Mouse (Mus musculus): ENCODE results near the gene Edem3. TPM values are rescaled to one million over a fixed set of nuclear protein-coding genes. Genes with fewer than 3 reads are reported as not detected.

Edem3 gene
- polyA plus RNA-seq, 1 experiment from 2014 or later, result 5.7 TPM

DNA sequence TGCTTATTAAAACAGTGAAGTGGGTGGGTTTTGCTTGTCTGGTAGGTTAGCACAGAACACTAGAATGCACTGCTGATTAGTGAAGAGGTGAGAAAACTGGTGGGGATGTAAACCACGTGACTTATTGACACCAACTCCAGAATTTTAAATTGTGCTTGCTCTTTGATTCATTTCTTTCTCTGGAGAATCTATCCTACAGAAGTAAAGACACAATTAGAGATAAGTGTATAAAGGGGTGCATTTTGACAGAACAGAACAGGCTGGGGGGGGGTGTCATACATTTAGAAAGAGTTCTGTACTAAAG, 1.2 kb downstream of the Edem3 start:
- Histone ChIP-seq H3K36me3 (ENCODE audit: control insufficient read depth, insufficient read depth) (no peaks in the 10 kb centered on the region; the same call in none of the 2 replicates), H3K9me3 (replicated peaks; ENCODE audit: control insufficient read depth, low read length) (no peaks in the 10 kb centered on the region), H3K9ac (ENCODE audit: low read depth, low read length) (peak overlapping the region; percentile 96), H3K4me1 (ENCODE audit: control insufficient read depth, low read depth, low read length) (peaks cover 28% of the 10 kb centered on the region), H3K27me3 (ENCODE audit: control insufficient read depth, insufficient read depth, low read depth, low read length) (no peaks in the 10 kb centered on the region), H3K27ac (ENCODE audit: low read length) (no peak overlapping the region; the same call in none of the 2 replicates), H3K4me3 (ENCODE audit: low read depth, low read length) (peak overlapping the region; percentile 98), H3K4me2 (ENCODE audit: low read depth, low read length) (peak overlapping the region; percentile 97)
- WGBS (ENCODE audit: insufficient replicate concordance), result 6% methylated on average over 1 of the region's 1 CpGs
- ATAC-seq (ENCODE audit: low read depth), result no peak

DNA sequence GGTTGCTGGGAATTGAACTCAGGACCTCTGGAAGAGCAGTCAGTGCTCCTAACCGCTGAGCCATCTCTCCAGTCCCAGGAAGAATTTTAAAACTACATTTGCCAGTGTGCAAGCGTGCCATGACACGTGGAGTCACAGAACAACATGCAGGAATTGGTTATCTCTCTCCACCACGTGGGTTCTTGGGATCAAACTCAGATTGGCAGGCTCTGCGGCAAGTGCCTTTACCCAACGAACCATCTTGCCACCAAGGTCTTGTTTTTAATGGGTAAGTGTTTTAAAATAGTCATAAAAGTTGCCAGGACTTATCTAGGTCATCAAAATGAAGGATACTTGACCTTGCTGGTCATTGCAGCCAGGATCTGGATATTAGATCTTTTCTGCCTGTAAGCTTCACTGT, 3.1 kb downstream of the Edem3 start:
- Histone ChIP-seq H3K27ac (ENCODE audit: low read length) (no peak overlapping the region), H3K4me2 (ENCODE audit: low read depth, low read length) (no peak overlapping the region), H3K9ac (ENCODE audit: low read depth, low read length) (no peak overlapping the region), H3K36me3 (ENCODE audit: control insufficient read depth, insufficient read depth) (no peaks in the 10 kb centered on the region; the same call in none of the 2 replicates), H3K27me3 (ENCODE audit: control insufficient read depth, insufficient read depth, low read depth, low read length) (no peaks in the 10 kb centered on the region), H3K9me3 (replicated peaks; ENCODE audit: control insufficient read depth, low read length) (no peaks in the 10 kb centered on the region), H3K4me1 (ENCODE audit: control insufficient read depth, low read depth, low read length) (peaks cover 28% of the 10 kb centered on the region), H3K4me3 (ENCODE audit: low read depth, low read length) (no peak overlapping the region)
- ATAC-seq (ENCODE audit: low read depth), result no peak
- WGBS (ENCODE audit: insufficient replicate concordance), result 28% methylated on average over 6 of the region's 6 CpGs

DNA sequence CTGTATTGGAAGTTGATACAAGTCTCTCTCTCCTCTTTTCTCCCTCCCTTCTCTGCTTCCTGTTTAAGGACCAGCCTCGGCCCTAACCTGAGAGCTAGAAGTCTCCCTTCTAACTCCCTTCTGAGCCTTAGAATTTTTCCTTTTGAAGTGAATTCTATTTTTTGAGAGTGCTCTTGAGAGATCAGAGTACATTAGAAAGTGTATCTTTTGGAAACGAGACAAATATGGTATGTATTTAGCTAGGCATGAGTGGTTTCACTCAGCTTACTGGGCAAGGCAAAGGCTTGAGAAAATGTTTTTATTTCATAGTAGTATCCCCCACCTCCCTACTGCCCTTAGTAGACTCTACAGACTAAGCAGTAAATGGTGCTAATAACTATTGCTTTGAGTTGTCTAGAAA, 3.8 kb downstream of the Edem3 start:
- ATAC-seq (ENCODE audit: low read depth), result no peak
- no peaks in the 10 kb centered on the region for H3K27me3 ChIP-seq (ENCODE audit: control insufficient read depth, insufficient read depth, low read depth, low read length)
- H3K4me2 ChIP-seq (ENCODE audit: low read depth, low read length), result no peak overlapping the region
- WGBS (ENCODE audit: insufficient replicate concordance), result 51% methylated on average over 2 of the region's 2 CpGs
- no peak overlapping the region for H3K27ac ChIP-seq (ENCODE audit: low read length)
- no peak overlapping the region for H3K4me3 ChIP-seq (ENCODE audit: low read depth, low read length)
- no peaks in the 10 kb centered on the region; the same call in none of the 2 replicates for H3K36me3 ChIP-seq (ENCODE audit: control insufficient read depth, insufficient read depth)
- no peak overlapping the region for H3K9ac ChIP-seq (ENCODE audit: low read depth, low read length)
- H3K4me1 ChIP-seq (ENCODE audit: control insufficient read depth, low read depth, low read length), result peaks cover 21% of the 10 kb centered on the region
- no peaks in the 10 kb centered on the region for H3K9me3 ChIP-seq (replicated peaks; ENCODE audit: control insufficient read depth, low read length)

DNA sequence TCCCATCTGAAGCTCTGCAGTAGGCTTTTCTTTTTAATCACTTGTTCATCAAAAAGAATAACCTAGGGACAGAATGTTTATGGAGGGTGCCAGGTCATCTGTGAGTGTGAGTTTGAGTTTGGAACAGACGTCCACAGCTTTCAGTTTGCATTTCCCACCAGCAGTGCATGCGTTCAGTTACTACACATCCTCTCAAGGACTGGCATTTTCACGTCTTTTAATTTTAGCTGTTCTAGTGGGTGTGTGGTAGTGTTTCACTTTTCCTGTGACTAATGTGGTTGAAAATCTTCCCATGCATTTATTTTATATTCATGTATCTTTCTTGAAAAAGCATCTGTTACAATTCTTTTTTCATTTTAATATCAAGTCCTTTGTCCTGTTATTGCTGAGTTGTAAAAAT, 9.1 kb downstream of the Edem3 start:
- Histone ChIP-seq H3K4me2 (ENCODE audit: low read depth, low read length) (no peak overlapping the region), H3K9me3 (replicated peaks; ENCODE audit: control insufficient read depth, low read length) (no peaks in the 10 kb centered on the region), H3K4me3 (ENCODE audit: low read depth, low read length) (no peak overlapping the region), H3K4me1 (ENCODE audit: control insufficient read depth, low read depth, low read length) (no peaks in the 10 kb centered on the region), H3K27ac (ENCODE audit: low read length) (no peak overlapping the region), H3K9ac (ENCODE audit: low read depth, low read length) (no peak overlapping the region), H3K36me3 (ENCODE audit: control insufficient read depth, insufficient read depth) (no peaks in the 10 kb centered on the region; the same call in none of the 2 replicates), H3K27me3 (ENCODE audit: control insufficient read depth, insufficient read depth, low read depth, low read length) (no peaks in the 10 kb centered on the region)
- no peak for ATAC-seq (ENCODE audit: low read depth)
- 60% methylated on average over 3 of the region's 3 CpGs for WGBS (ENCODE audit: insufficient replicate concordance)

DNA sequence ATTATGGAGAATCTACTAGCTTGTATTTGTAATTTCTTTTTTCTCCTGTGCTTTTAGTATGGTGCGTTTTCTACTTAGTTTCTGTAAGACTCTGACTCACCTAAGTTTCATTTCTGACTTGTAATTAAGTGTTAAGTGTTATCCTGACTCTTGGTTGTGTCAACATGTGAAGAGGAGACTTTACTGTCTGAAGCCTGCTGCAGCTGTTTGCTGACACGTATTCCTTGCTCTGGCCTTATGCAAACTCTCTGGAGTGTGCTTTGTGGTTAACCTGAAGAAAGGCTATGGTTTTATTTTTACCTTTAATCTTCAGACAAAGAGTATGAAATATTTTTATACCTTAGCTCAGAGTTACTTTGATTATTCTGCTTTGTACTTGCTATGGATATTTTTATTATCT, 11.0 kb downstream of the Edem3 start:
- ATAC-seq (ENCODE audit: low read depth), result no peak
- Histone ChIP-seq H3K9ac (ENCODE audit: low read depth, low read length) (no peak overlapping the region), H3K4me2 (ENCODE audit: low read depth, low read length) (no peak overlapping the region), H3K9me3 (replicated peaks; ENCODE audit: control insufficient read depth, low read length) (no peaks in the 10 kb centered on the region), H3K27ac (ENCODE audit: low read length) (no peak overlapping the region), H3K27me3 (ENCODE audit: control insufficient read depth, insufficient read depth, low read depth, low read length) (no peaks in the 10 kb centered on the region), H3K36me3 (ENCODE audit: control insufficient read depth, insufficient read depth) (peaks cover 3% of the 10 kb centered on the region; the same call in 1 of the 2 replicates), H3K4me3 (ENCODE audit: low read depth, low read length) (no peak overlapping the region), H3K4me1 (ENCODE audit: control insufficient read depth, low read depth, low read length) (no peaks in the 10 kb centered on the region)
- WGBS (ENCODE audit: insufficient replicate concordance), result 67% methylated on average over 2 of the region's 2 CpGs

DNA sequence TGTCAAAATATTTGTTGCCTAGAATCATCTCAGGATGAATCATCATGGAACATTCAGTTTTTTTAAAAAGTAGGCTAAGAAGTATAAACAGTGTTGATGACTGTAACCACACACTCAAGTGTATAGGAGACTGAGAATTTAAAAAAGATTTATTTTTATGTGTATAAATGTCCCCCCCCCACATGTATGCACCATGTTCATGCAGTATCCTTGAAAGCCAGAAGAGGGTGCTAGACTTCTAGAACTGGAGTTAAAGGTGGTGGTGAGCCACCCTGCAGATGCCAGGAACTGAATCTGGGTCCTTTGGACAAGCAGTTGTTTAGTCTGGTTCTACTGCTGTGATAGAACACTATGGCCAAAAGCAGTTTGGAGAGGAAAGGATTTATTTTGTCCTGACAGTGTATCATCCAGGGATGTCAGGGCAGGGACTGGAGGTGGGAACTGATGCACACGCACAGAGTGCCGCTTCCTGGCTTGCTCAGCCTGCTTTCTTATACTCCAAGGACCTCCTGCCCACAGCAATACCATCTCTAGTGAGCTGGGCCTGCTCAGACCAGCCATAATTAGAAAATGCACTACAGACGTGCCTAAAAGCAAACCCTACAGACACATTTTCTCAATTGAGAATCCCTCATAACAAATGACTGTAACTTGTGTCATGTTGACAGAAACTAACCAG, 11.9 kb downstream of the Edem3 start:
- no peak for ATAC-seq (ENCODE audit: low read depth)
- no peak overlapping the region for H3K4me2 ChIP-seq (ENCODE audit: low read depth, low read length)
- peaks cover 5% of the 10 kb centered on the region; the same call in 1 of the 2 replicates for H3K36me3 ChIP-seq (ENCODE audit: control insufficient read depth, insufficient read depth)
- H3K27me3 ChIP-seq (ENCODE audit: control insufficient read depth, insufficient read depth, low read depth, low read length), result no peaks in the 10 kb centered on the region
- no peak overlapping the region for H3K4me3 ChIP-seq (ENCODE audit: low read depth, low read length)
- H3K27ac ChIP-seq (ENCODE audit: low read length), result no peak overlapping the region
- H3K4me1 ChIP-seq (ENCODE audit: control insufficient read depth, low read depth, low read length), result no peaks in the 10 kb centered on the region
- no peak overlapping the region for H3K9ac ChIP-seq (ENCODE audit: low read depth, low read length)
- H3K9me3 ChIP-seq (replicated peaks; ENCODE audit: control insufficient read depth, low read length), result no peaks in the 10 kb centered on the region
- WGBS (ENCODE audit: insufficient replicate concordance), result 81% methylated on average over 3 of the region's 3 CpGs

DNA sequence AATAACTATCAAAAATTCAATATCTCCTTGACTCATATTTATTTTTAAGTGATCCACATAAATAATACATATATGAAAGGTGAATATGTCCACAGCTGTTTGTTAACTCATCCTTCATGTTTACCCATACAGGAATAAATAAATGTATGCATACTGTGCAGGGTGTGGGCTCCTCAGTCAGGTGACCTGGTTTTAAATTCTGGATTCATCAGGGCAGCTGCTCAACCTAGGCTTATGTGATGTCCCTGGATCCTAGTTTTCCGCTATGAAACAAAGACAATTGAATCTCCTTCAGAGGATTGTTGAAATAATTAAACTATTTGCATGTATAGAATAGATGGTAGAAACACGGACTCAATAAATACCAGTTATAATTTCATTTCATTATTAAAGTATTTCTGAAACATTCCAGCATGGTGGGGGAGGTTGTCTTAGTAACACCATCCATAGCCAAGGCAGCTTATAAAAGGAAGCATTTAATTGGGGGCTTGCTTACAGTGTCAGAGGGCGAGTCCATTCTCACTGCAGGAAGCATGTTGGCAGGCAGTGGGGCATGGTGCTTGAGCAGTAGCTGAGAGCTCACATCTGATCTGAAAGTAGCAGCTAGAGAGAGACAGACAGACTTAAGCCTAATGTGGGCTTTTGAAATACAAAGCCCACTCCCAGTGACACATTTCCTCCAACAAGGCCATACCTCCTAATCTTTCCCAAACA, 14.2 kb downstream of the Edem3 start:
- H3K36me3 ChIP-seq (ENCODE audit: control insufficient read depth, insufficient read depth), result peaks cover 5% of the 10 kb centered on the region; the same call in 1 of the 2 replicates
- no peaks in the 10 kb centered on the region for H3K4me1 ChIP-seq (ENCODE audit: control insufficient read depth, low read depth, low read length)
- H3K4me3 ChIP-seq (ENCODE audit: low read depth, low read length), result no peak overlapping the region
- whole genome bisulfite sequencing (ENCODE audit: insufficient replicate concordance), result 72% methylated on average over 3 of the region's 3 CpGs
- H3K27ac ChIP-seq (ENCODE audit: low read length), result no peak overlapping the region
- H3K4me2 ChIP-seq (ENCODE audit: low read depth, low read length), result no peak overlapping the region
- ATAC-seq (ENCODE audit: low read depth), result no peak
- H3K9me3 ChIP-seq (replicated peaks; ENCODE audit: control insufficient read depth, low read length), result no peaks in the 10 kb centered on the region
- H3K27me3 ChIP-seq (ENCODE audit: control insufficient read depth, insufficient read depth, low read depth, low read length), result no peaks in the 10 kb centered on the region
- no peak overlapping the region for H3K9ac ChIP-seq (ENCODE audit: low read depth, low read length)

DNA sequence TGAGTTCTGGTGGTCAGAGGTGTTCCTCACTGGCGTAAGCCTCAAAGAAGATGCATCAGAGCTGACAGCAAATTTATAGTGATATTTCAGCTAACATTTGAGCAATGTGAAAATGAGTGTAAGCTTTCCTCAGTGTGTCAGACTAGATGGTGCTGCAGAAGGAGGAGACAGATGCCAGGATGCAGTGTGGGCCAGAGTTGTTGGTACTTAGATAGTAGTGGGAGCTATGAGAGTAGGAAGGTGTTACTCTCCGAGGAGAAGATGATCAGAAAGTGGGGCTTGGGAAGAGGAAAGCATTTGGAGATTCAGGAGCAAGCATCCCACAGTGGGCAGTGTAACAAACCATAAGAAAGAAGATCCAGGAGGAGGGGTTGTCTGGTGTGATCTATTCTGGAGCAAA, 22.4 kb downstream of the Edem3 start:
- H3K4me2 ChIP-seq (ENCODE audit: low read depth, low read length), result no peak overlapping the region
- H3K4me1 ChIP-seq (ENCODE audit: control insufficient read depth, low read depth, low read length), result no peaks in the 10 kb centered on the region; the same call in 1 of the 2 replicates
- H3K4me3 ChIP-seq (ENCODE audit: low read depth, low read length), result no peak overlapping the region
- H3K36me3 ChIP-seq (ENCODE audit: control insufficient read depth, insufficient read depth), result peaks cover 12% of the 10 kb centered on the region
- H3K9me3 ChIP-seq (replicated peaks; ENCODE audit: control insufficient read depth, low read length), result no peaks in the 10 kb centered on the region
- WGBS (ENCODE audit: insufficient replicate concordance), result 74% methylated on average over 2 of the region's 2 CpGs
- no peak overlapping the region for H3K27ac ChIP-seq (ENCODE audit: low read length)
- H3K9ac ChIP-seq (ENCODE audit: low read depth, low read length), result no peak overlapping the region
- H3K27me3 ChIP-seq (ENCODE audit: control insufficient read depth, insufficient read depth, low read depth, low read length), result no peaks in the 10 kb centered on the region
- ATAC-seq (ENCODE audit: low read depth), result no peak

DNA sequence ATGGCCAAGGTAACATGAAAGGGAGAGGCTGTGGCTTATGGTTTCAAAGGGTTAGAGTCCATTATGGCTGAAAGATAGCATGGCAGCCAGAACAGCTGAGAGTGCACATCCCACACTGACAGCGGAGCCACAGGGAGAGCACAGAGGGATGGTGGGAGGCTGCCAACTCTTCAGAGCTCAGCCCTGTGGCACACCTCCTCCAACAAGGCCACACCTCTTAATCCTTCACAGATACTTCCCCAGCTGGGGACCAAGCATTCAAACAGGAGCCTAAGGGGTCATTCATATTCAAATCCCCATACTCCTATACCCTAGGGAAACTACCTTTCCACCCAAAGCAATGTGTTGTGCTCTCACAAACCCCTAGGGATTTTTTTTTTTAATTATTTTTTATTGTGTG, 23.4 kb downstream of the Edem3 start:
- H3K36me3 ChIP-seq (ENCODE audit: control insufficient read depth, insufficient read depth), result peaks cover 12% of the 10 kb centered on the region
- WGBS (ENCODE audit: insufficient replicate concordance), result 95% methylated on average over 1 of the region's 1 CpGs
- no peak overlapping the region for H3K27ac ChIP-seq (ENCODE audit: low read length)
- no peak overlapping the region for H3K4me3 ChIP-seq (ENCODE audit: low read depth, low read length)
- no peaks in the 10 kb centered on the region for H3K9me3 ChIP-seq (replicated peaks; ENCODE audit: control insufficient read depth, low read length)
- no peak overlapping the region for H3K9ac ChIP-seq (ENCODE audit: low read depth, low read length)
- no peak for ATAC-seq (ENCODE audit: low read depth)
- H3K4me2 ChIP-seq (ENCODE audit: low read depth, low read length), result no peak overlapping the region
- H3K27me3 ChIP-seq (ENCODE audit: control insufficient read depth, insufficient read depth, low read depth, low read length), result no peaks in the 10 kb centered on the region
- H3K4me1 ChIP-seq (ENCODE audit: control insufficient read depth, low read depth, low read length), result no peaks in the 10 kb centered on the region; the same call in 1 of the 2 replicates

Data from liver, embryonic 16.5 days (tissue).